Mouse (Mus musculus) hindbrain, embryonic 11.5 days (tissue): Measurements from ENCODE around the gene Zfp82. TPM values are rescaled to one million over a fixed set of nuclear protein-coding genes. Genes with fewer than 3 reads are reported as not detected.

Source experiments
- ATAC-seq: fragments of 200-750 bp; cut with Nextera tagmentation; 2 replicates; pipeline ENCODE4 v1.8.0; 2017; ENCODE audit warnings: mild to moderate bottlenecking, moderate TSS enrichment, moderate library complexity; ENCODE audit not compliant: low FRiP score
- DNase-seq: peaks from one replicate; pipeline ENCODE4 v3.0.0-alpha.2; 2015; ENCODE audit warnings: low spot score
- H3K27ac ChIP-seq: fragments of 300-500 bp; sonication (generic); 2 replicates; pipeline ENCODE4 v1.5.1; 2014; ENCODE audit warnings: mild to moderate bottlenecking, low read depth, low read length
- H3K27me3 ChIP-seq: fragments of 300-500 bp; sonication (generic); 2 replicates; pipeline ENCODE4 v1.6.1; 2014; ENCODE audit warnings: mild to moderate bottlenecking, low read length, moderate library complexity, mixed read lengths; ENCODE audit not compliant: control insufficient read depth, insufficient read depth
- H3K36me3 ChIP-seq: fragments of 300-500 bp; sonication (generic); 2 replicates; pipeline ENCODE4 v1.6.1; 2014; ENCODE audit warnings: mild to moderate bottlenecking, low read length, moderate library complexity, mixed read lengths; ENCODE audit not compliant: control insufficient read depth, insufficient read depth
- H3K4me1 ChIP-seq: fragments of 300-500 bp; sonication (generic); replicated peaks from 2 replicates; pipeline ENCODE4 v1.6.1; 2014; ENCODE audit warnings: low read length, mixed read lengths; ENCODE audit not compliant: control insufficient read depth, insufficient read depth
- H3K4me2 ChIP-seq: fragments of 300-500 bp; sonication (generic); replicated peaks from 2 replicates; pipeline ENCODE4 v1.6.1; 2014; ENCODE audit warnings: mild to moderate bottlenecking, low read depth, low read length
- H3K4me3 ChIP-seq: fragments of 300-500 bp; sonication (generic); 2 replicates; pipeline ENCODE4 v1.5.1; 2014; ENCODE audit warnings: low read depth, low read length
- H3K9ac ChIP-seq: fragments of 300-500 bp; sonication (generic); 2 replicates; pipeline ENCODE4 v1.6.1; 2014; ENCODE audit warnings: low read depth, low read length
- H3K9me3 ChIP-seq: fragments of 300-500 bp; sonication (generic); 2 replicates; pipeline ENCODE4 v1.6.1; 2016; ENCODE audit warnings: low read length; ENCODE audit not compliant: control insufficient read depth
- WGBS: fragments of 180-500 bp; shearing (Covaris S2); extraction: QIAGEN DNeasy Blood & Tissue Kit; methylation state at CpG from one replicate; pipeline ENCODE4 v1.1.7; 2014; 5-methylcytosine and 5-hydroxymethylcytosine counted together
- polyA plus RNA-seq: library from polyadenylated mRNA; unstranded; fragments of >200 nt; fragmentation: Nextera tagmentation; extraction: Ambion mirVana; gene quantifications from 2 replicates; pipeline ENCODE4 v1.2.1, GENCODE M21; 2014

Zfp82 gene
- polyA plus RNA-seq, 1 experiment from 2014 or later, result 8.3 TPM

DNA sequence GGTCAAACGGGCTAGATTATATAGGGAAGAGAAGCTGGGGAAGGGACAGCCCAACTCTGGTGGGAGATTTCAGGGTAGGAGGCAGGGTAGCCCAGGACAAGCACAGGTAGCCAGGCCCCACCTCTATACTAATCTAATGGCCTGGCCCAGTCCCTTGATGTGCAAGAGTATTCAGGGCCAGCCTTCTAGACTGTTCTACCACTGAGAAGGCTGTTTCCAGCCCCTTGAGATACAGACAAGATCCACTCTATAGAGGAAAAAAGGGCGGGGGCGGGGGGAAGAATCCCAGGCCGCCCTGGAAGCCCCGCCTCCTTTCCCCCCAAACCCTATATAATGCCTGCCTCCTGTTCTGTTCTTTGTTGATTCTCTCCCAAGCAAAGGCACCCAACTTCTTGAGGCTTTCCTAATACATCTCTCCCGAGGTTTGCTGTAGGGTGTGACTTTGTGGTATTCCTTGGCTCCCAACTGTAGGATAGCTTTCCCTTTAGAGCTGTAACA lies 21.3 kb upstream of the Zfp82 start:
- ATAC-seq, result no peak
- Histone ChIP-seq H3K9ac (peak overlapping the region; percentile 85; the same call in 1 of the 2 replicates), H3K4me2 (peak overlapping the region; percentile 28; the same call in 1 of the 2 replicates), H3K9me3 (no peaks in the 10 kb centered on the region), H3K4me1 (peaks cover 8% of the 10 kb centered on the region), H3K27me3 (no peaks in the 10 kb centered on the region), H3K27ac (no peak overlapping the region), H3K4me3 (peak overlapping the region; percentile 56; the same call in 1 of the 2 replicates), H3K36me3 (no peaks in the 10 kb centered on the region)
- WGBS, result 82% methylated on average over 6 of the region's 6 CpGs
- no peak for DNase-seq

DNA sequence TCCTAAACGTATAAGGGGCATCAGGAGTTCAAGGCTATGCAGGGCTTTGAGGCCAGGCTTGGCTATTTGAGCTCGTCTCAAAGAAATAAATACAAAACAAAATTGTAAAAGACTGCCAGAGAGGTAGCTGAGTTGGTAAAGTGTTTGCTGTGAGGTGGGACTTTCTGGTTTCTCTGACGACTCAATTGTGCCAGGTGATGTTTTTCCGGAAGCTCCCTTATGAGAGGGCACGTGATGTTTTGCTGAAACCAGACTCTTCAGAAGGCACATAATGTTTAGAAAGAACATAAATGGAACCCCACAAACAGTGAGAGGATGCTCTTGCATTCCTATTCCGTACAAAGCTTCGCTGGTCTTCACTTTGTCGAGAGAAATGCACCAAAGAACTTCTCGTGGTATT lies 20.0 kb upstream of the Zfp82 start:
- Histone ChIP-seq H3K27me3 (no peaks in the 10 kb centered on the region), H3K9ac (no peak overlapping the region), H3K36me3 (no peaks in the 10 kb centered on the region), H3K27ac (no peak overlapping the region), H3K4me2 (no peak overlapping the region), H3K4me3 (no peak overlapping the region), H3K9me3 (no peaks in the 10 kb centered on the region), H3K4me1 (peaks cover 8% of the 10 kb centered on the region)
- WGBS, result 84% methylated on average over 9 of the region's 9 CpGs
- no peak for ATAC-seq
- DNase-seq, result no peak

DNA sequence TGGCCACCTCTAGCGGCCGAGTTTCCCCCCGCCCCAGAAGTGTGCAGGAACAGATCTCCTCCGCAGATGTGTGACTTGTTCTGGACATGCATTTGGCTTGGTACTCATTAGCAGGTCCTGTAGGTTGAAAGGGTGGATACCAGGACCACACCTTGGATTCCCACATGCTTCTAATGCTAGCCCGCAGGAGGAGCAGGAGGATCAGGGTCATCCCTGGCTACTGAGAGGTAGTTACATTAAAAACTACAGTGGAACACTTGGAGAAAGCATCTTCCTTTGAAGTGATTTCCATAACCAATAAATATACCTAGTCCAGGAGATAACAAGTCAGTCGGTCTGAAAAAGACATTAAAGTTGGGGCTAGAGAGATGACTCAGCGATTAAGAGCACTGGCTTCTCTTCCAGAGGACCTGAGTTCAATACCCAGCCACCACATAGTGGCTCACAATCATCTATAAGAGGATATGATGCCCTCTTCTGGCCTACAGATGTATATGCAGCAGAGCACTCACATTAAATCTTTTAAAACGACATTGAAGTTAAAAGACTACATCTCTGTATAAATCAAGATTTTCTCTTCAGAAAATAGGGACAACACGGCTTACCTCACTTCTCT lies 18.4 kb upstream of the Zfp82 start:
- Histone ChIP-seq H3K27me3 (no peaks in the 10 kb centered on the region), H3K9ac (0 out of 2 replicates have a peak overlapping the region, but pooled peaks have one; percentile 7), H3K9me3 (no peaks in the 10 kb centered on the region), H3K4me2 (peak overlapping the region; percentile 28), H3K27ac (no peak overlapping the region), H3K4me1 (peaks cover 8% of the 10 kb centered on the region), H3K36me3 (peaks cover 5% of the 10 kb centered on the region), H3K4me3 (peak overlapping the region; percentile 56)
- ATAC-seq, result peak; percentile 8
- peak; percentile 63 for DNase-seq
- WGBS, result 12% methylated on average over 9 of the region's 9 CpGs

DNA sequence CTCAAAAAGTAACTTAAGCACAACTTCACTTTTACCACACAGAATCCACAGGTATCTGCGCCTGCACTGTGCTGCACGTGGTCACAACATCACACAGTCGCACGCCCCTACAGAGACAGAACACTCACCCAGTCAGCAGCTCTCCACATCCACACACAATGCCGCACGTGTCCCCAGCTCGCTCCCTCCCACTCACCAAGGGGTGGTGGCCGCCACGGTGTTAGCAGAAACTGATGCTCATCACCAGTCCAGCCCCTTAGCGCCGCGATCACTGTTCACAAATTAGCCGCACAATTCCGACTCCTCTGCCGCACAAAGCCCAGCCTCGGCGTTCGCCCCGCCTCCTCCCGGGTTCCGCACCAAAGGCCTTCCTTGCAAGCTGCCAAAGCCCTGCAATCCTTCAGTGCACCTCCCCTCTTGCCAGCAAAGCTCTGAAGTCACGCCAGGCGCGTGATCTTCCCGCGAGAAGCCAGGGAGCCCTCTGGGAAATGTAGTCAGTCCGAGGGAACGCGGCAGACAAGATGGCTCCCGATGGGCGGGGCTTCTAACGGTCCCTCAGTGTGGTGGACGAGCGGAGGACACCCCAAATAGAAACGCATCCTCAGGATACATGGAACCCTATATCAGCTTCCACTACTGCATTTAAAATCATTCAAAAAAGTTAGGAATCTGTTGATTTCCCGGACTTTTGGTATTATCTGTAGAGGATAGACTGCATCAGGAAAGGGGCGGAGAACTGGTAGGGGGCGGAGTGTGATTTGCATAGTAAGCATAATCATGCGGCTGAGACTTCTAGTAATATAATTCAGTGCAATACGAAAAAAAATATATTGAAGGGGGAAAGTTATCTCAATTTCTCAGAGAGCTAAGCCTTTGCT lies 17.6 kb upstream of the Zfp82 start, which contains the start of the genes Gm26920 and Zfp566:
Gene Gm26920, minus strand, starts transcription at position 319 of the 878 bp plus-strand sequence.
Gene Zfp566, minus strand, starts transcription at position 436 of the 878 bp plus-strand sequence.
- H3K36me3 ChIP-seq, result peaks cover 7% of the 10 kb centered on the region
- no peaks in the 10 kb centered on the region for H3K27me3 ChIP-seq
- H3K27ac ChIP-seq, result peak within 1 kb of the TSS; percentile 27; the same call in 1 of the 2 replicates
- DNase-seq (peak; percentile 99), ATAC-seq (peak; percentile 92)
- under 1% methylated on average over 40 of the region's 40 CpGs for WGBS
- H3K4me3 ChIP-seq, result peak within 1 kb of the TSS; percentile 56
- H3K9ac ChIP-seq, result peak within 1 kb of the TSS; percentile 63
- peak within 1 kb of the TSS; percentile 62 for H3K4me2 ChIP-seq
- no peaks in the 10 kb centered on the region for H3K9me3 ChIP-seq
- H3K4me1 ChIP-seq, result peaks cover 8% of the 10 kb centered on the region

DNA sequence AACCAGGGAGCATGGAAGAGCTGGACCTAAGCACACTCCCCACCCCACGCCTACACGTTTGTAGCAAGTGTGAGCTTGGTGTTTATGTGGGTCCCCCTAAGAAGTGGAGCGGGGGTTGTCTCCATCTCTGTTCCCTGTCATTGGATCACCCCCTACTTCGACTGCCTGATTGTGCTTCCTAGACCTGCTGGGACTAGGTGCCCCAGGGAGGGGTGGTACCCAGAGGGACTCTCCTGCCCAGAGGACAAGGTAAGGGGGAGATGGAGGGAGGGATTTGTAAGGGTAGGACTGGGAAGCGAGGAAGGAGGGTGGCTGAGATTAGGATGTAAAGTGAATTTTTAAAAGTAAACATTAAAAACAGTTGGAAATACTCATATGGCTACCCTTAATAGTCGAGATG lies 16.7 kb upstream of the Zfp82 start:
- Histone ChIP-seq H3K27ac (no peak overlapping the region), H3K4me1 (peaks cover 8% of the 10 kb centered on the region)
- ATAC-seq, result no peak

GRCm38 (mm10) chr7:30086524-30086923 lies 13.8 kb upstream of the Zfp82 start:
- Histone ChIP-seq H3K4me1 (peaks cover 5% of the 10 kb centered on the region), H3K27ac (no peak overlapping the region), H3K9ac (no peak overlapping the region), H3K4me2 (no peak overlapping the region), H3K4me3 (no peak overlapping the region), H3K36me3 (peaks cover 12% of the 10 kb centered on the region), H3K9me3 (no peaks in the 10 kb centered on the region), H3K27me3 (no peaks in the 10 kb centered on the region)
- ATAC-seq, result no peak
- 92% methylated on average over 9 of the region's 9 CpGs for WGBS
- DNase-seq, result no peak

More for the DNA sequence above, 16.7 kb upstream of the Zfp82 start:
- Histone ChIP-seq H3K9ac (peak overlapping the region; percentile 63), H3K36me3 (peaks cover 10% of the 10 kb centered on the region), H3K27me3 (no peaks in the 10 kb centered on the region), H3K4me3 (peak overlapping the region; percentile 56), H3K4me2 (peak overlapping the region; percentile 62), H3K9me3 (no peaks in the 10 kb centered on the region)
- DNase-seq, result no peak
- WGBS, result 17% methylated on average over 6 of the region's 6 CpGs

DNA sequence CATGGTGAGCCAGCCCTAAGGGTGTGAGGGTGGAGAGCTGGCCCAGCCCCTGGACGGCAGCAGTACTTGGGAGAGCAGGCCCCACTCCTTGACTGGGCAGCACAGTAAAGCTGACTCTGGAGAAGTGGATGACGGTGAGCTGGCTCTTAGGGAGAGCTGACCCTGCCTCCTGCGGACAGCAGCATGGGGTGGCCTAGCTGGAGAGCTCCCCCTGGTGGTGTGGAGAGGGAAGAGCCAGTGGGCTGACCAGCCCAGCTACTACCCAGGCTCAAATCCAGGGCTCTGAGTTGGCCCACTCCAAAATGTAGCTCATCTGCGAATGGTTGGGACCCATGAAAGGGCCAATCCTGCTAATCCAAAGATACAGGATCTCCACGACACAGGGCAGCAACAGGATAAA lies 8.1 kb downstream of the Zfp82 start:
- no peak for DNase-seq
- whole genome bisulfite sequencing, result 82% methylated on average over 5 of the region's 5 CpGs
- H3K36me3 ChIP-seq, result 0 out of 2 replicates have a peak, but pooled peaks cover 3% of the 10 kb centered on the region
- no peak overlapping the region for H3K9ac ChIP-seq
- no peaks in the 10 kb centered on the region for H3K27me3 ChIP-seq
- H3K27ac ChIP-seq, result no peak overlapping the region
- no peak for ATAC-seq
- H3K4me2 ChIP-seq, result no peak overlapping the region
- H3K4me1 ChIP-seq, result no peaks in the 10 kb centered on the region
- no peak overlapping the region for H3K4me3 ChIP-seq
- H3K9me3 ChIP-seq, result no peaks in the 10 kb centered on the region

DNA sequence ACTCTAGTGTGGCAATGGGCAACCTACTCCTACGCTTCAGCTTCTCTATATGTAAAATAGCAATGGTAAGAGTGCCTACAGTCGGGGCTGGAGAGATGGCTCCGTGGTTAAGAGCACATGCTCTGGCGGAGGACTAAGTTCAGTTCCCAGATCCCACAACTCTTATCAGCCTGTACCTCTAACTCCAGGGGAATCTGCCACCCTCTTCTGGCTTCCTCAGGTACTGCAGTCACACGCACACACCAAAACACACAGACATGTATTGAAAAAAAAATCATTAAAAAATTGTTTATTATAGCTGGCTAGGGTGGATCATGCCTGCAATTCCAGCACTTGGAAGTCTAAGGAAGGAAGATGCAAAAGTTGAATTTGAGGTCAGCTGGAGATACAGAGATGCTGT lies 10.2 kb downstream of the Zfp82 start:
- no peaks in the 10 kb centered on the region for H3K4me1 ChIP-seq
- H3K4me3 ChIP-seq, result no peak overlapping the region
- WGBS, result 88% methylated on average over 5 of the region's 5 CpGs
- ATAC-seq (no peak), DNase-seq (peak; percentile 33)
- H3K36me3 ChIP-seq, result 0 out of 2 replicates have a peak, but pooled peaks cover 3% of the 10 kb centered on the region
- no peak overlapping the region for H3K27ac ChIP-seq
- H3K9ac ChIP-seq, result no peak overlapping the region
- H3K27me3 ChIP-seq, result no peaks in the 10 kb centered on the region
- H3K9me3 ChIP-seq, result no peaks in the 10 kb centered on the region
- H3K4me2 ChIP-seq, result no peak overlapping the region
